Mouse (Mus musculus) hindbrain, embryonic 15.5 days (tissue): ENCODE data around the gene Bsdc1. TPM values are rescaled to one million over a fixed set of nuclear protein-coding genes. Genes with fewer than 3 reads are reported as not detected.
"Not testable (repeated sequence)": the region's sequence is repeated elsewhere in the genome, so short reads cannot be mapped to it uniquely, and the experiment has no call there.

ENCODE experiments used
- ATAC-seq: fragments of 200-750 bp; cut with Nextera tagmentation; 2 replicates; pipeline ENCODE4 v1.8.0; 2017; ENCODE audit warnings: low read depth, moderate number of reproducible peaks, moderate TSS enrichment; ENCODE audit not compliant: low FRiP score
- H3K27ac ChIP-seq: fragments of 300-500 bp; sonication (generic); replicated peaks from 2 replicates; pipeline ENCODE4 v1.5.1; 2015; ENCODE audit warnings: mild to moderate bottlenecking, inconsistent platforms
- H3K27me3 ChIP-seq: fragments of 300-500 bp; sonication (generic); 2 replicates; pipeline ENCODE4 v1.6.1; 2015; ENCODE audit warnings: control low read depth, inconsistent platforms
- H3K36me3 ChIP-seq: fragments of 300-500 bp; sonication (generic); 2 replicates; pipeline ENCODE4 v1.6.1; 2015; ENCODE audit warnings: control low read depth, inconsistent platforms
- H3K4me1 ChIP-seq: fragments of 300-500 bp; sonication (generic); replicated peaks from 2 replicates; pipeline ENCODE4 v1.6.1; 2015; ENCODE audit warnings: control low read depth, inconsistent platforms
- H3K4me2 ChIP-seq: fragments of 300-500 bp; sonication (generic); 2 replicates; pipeline ENCODE4 v1.6.1; 2015; ENCODE audit warnings: moderate library complexity, mild to moderate bottlenecking, inconsistent platforms
- H3K4me3 ChIP-seq: fragments of 300-500 bp; sonication (generic); 2 replicates; pipeline ENCODE4 v1.5.1; 2015; ENCODE audit warnings: mild to moderate bottlenecking, inconsistent platforms
- H3K9ac ChIP-seq: fragments of 300-500 bp; sonication (generic); 2 replicates; pipeline ENCODE4 v1.6.1; 2015; ENCODE audit warnings: inconsistent platforms
- H3K9me3 ChIP-seq: fragments of 300-500 bp; sonication (generic); 2 replicates; pipeline ENCODE4 v1.6.1; 2016; ENCODE audit warnings: control low read depth, inconsistent platforms
- WGBS: fragments of 180-500 bp; shearing (Covaris S2); methylation state at CpG from one replicate; pipeline ENCODE4 v1.1.7; 2015; 5-methylcytosine and 5-hydroxymethylcytosine counted together
- polyA plus RNA-seq: library from polyadenylated mRNA; unstranded; fragments of >200 nt; fragmentation: Nextera tagmentation; extraction: Ambion mirVana; gene quantifications from 2 replicates; pipeline ENCODE4 v1.2.1, GENCODE M21; 2015

Gene Bsdc1
- polyA plus RNA-seq, 1 experiment from 2014 or later, result 37.4 TPM

- Histone ChIP-seq H3K9ac (no peak overlapping the region), H3K36me3 (peaks cover 64% of the 10 kb centered on the region), H3K9me3 (no peaks in the 10 kb centered on the region), H3K4me1 (no peaks in the 10 kb centered on the region), H3K4me3 (no peak overlapping the region), H3K4me2 (no peak overlapping the region), H3K27me3 (no peaks in the 10 kb centered on the region), H3K27ac (no peak overlapping the region)
- ATAC-seq, result no peak
- WGBS, result 97% methylated on average over 5 of the region's 5 CpGs
Observed at GRCm38 (mm10) chr4:129525338-129525737, 64.0 kb downstream of the Bsdc1 start.

GRCm38 (mm10) chr4:129525889-129526288, 64.5 kb downstream of the Bsdc1 start:
- ATAC-seq, result no peak
- Histone ChIP-seq H3K27me3 (no peaks in the 10 kb centered on the region), H3K36me3 (peaks cover 65% of the 10 kb centered on the region), H3K4me2 (no peak overlapping the region), H3K9ac (no peak overlapping the region), H3K9me3 (no peaks in the 10 kb centered on the region), H3K27ac (no peak overlapping the region), H3K4me3 (no peak overlapping the region), H3K4me1 (no peaks in the 10 kb centered on the region)
- WGBS, result 93% methylated on average over 3 of the region's 3 CpGs

DNA sequence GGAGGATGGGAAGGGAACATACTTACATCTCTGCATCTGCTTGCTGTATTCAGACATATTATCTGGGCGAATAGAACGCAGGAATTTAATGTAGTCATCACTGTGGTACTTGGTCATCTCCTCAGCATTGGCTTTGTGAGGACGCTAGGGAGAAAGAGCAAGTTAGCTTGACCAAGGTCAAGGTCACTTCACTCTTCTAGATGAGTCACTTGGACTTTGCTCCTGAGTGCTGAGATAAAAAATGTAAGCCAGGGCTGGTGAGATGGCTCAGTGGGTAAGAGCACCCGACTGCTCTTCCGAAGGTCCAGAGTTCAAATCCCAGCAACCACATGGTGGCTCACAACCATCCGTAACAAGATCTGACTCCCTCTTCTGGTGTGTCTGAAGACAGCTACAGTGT, 67.5 kb downstream of the Bsdc1 start:
- not testable (repeated sequence) for H3K4me1 ChIP-seq, H3K9me3 ChIP-seq, H3K4me2 ChIP-seq, H3K4me3 ChIP-seq, H3K9ac ChIP-seq, H3K27ac ChIP-seq, H3K27me3 ChIP-seq, ATAC-seq
- WGBS, result 92% methylated on average over 6 of the region's 6 CpGs
- H3K36me3 ChIP-seq, result peaks cover 54% of the 10 kb centered on the region

Other genes starting within 250 kb of the Bsdc1 start
- 8.3 and 9.5 TPM in 2 replicates for gene C77080, start 200.2 kb upstream of the Bsdc1 start, polyA plus RNA-seq
- gene Sync, start 174.0 kb upstream of the Bsdc1 start, polyA plus RNA-seq, result 1.5 and 1.6 TPM in 2 replicates
- gene Rbbp4, start 126.2 kb upstream of the Bsdc1 start, polyA plus RNA-seq, result 245 and 264 TPM in 2 replicates
- 18.1 and 24.6 TPM in 2 replicates for gene Zbtb8os, start 125.9 kb upstream of the Bsdc1 start, polyA plus RNA-seq
- gene Zbtb8a, start 83.5 kb upstream of the Bsdc1 start, polyA plus RNA-seq, result 19.5 and 21.2 TPM in 2 replicates
- 15.7 and 17.1 TPM in 2 replicates for gene Zbtb8b, start 20.7 kb upstream of the Bsdc1 start, polyA plus RNA-seq
- 0.53 and 0.73 TPM in 2 replicates for gene Tssk3, start 29.4 kb downstream of the Bsdc1 start, polyA plus RNA-seq
- 0.39 and 0.87 TPM in 2 replicates for gene Fam229a, start 29.6 kb downstream of the Bsdc1 start, polyA plus RNA-seq
- 1,671 and 1,849 TPM in 2 replicates for gene Marcksl1, start 52.0 kb downstream of the Bsdc1 start, polyA plus RNA-seq
- gene Hdac1, start 81.1 kb downstream of the Bsdc1 start, polyA plus RNA-seq, result 84.7 and 92.2 TPM in 2 replicates
- 11.7 and 13.6 TPM in 2 replicates for gene Lck, start 112.1 kb downstream of the Bsdc1 start, polyA plus RNA-seq
- 0.24 and 0.34 TPM in 2 replicates for gene Fam167b, start 117.0 kb downstream of the Bsdc1 start, polyA plus RNA-seq
- gene Eif3i, start 139.1 kb downstream of the Bsdc1 start, polyA plus RNA-seq, result 203 and 206 TPM in 2 replicates
- 183 and 184 TPM in 2 replicates for gene Tmem234, start 139.1 kb downstream of the Bsdc1 start, polyA plus RNA-seq
- gene Dcdc2b, start 152.7 kb downstream of the Bsdc1 start, polyA plus RNA-seq, result 3.4 and 3.6 TPM in 2 replicates
- 26.7 and 32.9 TPM in 2 replicates for gene Iqcc, start 157.5 kb downstream of the Bsdc1 start, polyA plus RNA-seq
- gene Ccdc28b, start 162.4 kb downstream of the Bsdc1 start, polyA plus RNA-seq, result 153 and 159 TPM in 2 replicates
- 45.6 and 45.9 TPM in 2 replicates for gene Txlna, start 179.5 kb downstream of the Bsdc1 start, polyA plus RNA-seq
- 17.4 and 19.1 TPM in 2 replicates for gene Kpna6, start 211.2 kb downstream of the Bsdc1 start, polyA plus RNA-seq
- 14.8 TPM in 2 replicates for gene Tmem39b, start 235.3 kb downstream of the Bsdc1 start, polyA plus RNA-seq